Mouse (Mus musculus): ENCODE results near the gene Sult3a2.
"Not testable (repeated sequence)": the region's sequence is repeated elsewhere in the genome, so short reads cannot be mapped to it uniquely, and the experiment has no call there.

DNA sequence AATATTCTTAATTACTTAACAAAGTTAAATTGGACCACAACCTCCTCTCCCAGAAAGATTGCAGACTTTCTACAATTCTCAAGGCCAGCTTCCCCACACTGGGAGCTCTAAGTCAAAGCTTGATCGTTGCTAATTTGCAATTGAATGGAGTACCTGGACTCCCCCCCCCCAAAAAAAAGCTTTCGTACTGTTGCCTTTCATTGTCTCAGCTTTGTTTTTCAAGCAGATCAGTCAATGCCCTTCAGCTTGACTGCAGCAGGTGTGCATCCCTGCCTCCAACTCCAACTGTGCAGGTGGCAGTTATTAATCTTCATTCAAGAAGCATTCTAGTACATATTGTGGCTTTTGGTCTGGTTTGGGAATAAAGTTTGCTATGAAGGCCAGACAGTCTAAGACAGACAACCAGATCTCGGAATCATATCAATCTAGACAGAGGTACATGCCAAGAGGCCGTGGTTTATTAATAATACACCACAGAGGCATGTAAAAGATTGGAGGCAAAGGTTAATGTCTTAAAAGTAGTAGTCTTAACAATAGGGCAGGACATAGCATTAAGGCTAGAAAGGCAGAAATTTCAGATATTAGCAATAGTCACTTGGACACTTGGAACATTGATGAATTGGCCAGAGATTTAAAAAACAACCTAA, 9.9 kb upstream of the Sult3a2 start:
- not testable (repeated sequence) for TF ChIP-seq CTCF (IDR thresholded peaks at IDR 0.05; ENCODE audit: borderline replicate concordance, insufficient read depth, low read length); POLR2A (IDR thresholded peaks at IDR 0.05; ENCODE audit: low read depth, low read length)
